7 mouse cellular contexts compared by ENCODE assay signal in the genomic region with DNA sequence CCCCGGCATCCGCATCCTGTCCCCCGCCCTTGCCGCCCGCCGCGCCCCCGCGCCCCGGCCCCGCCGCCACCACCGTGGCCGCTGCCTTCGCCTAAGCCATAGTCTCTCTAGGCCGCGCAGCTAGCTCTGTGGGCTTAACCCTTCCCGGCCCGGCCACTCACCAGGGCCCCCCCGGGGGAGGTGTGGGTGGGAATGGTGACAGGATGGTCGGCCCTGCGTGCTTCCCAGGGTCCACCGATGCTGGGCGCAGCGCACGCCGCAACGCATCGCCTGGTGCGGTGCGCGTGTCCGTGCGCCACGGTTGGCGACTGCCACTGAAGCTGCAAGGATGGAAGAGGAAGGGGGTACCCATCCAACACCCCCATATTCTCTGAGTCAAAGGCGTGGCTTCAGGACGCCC. TPM values are rescaled to one million over a fixed set of nuclear protein-coding genes. Genes with fewer than 3 reads are reported as not detected.
DNase-seq lines count a peak whose midpoint lies in the region; ATAC-seq and TF ChIP-seq lines count a peak whose summit lies in the region.

A gene (minus strand): TSS at position 220 of the 400 bp plus-strand sequence.

- peaks cover 8% of the 10 kb centered on the region; the same call in 1 of the 2 replicates for H3K4me1 ChIP-seq in lung, embryonic 14.5 days (ENCODE audit: insufficient read depth)
- no peaks in the 10 kb centered on the region for H3K4me1 ChIP-seq in forebrain, postnatal 0 days (ENCODE audit: insufficient read depth)
- peaks cover 14% of the 10 kb centered on the region for H3K4me1 ChIP-seq in limb, embryonic 12.5 days (replicated peaks)

- ATAC-seq in lung, embryonic 14.5 days (ENCODE audit: insufficient read depth), result no peak; the same call in 1 of the 2 replicates
- ATAC-seq in forebrain, postnatal 0 days, result peak; percentile 64
- 0 out of 2 replicates have a peak, but pooled peaks have one; percentile 24 for ATAC-seq in limb, embryonic 12.5 days (ENCODE audit: insufficient number of reproducible peaks, insufficient read depth, low FRiP score, low TSS enrichment, low read depth)

- 4% methylated on average over 31 of the region's 38 CpGs for WGBS in lung, embryonic 14.5 days
- whole genome bisulfite sequencing in forebrain, postnatal 0 days, result 6% methylated on average over 33 of the region's 38 CpGs
- WGBS in limb, embryonic 12.5 days, result 3% methylated on average over 36 of the region's 38 CpGs

- TF ChIP-seq CTCF in lung, embryonic 14.5 days (IDR thresholded peaks at IDR 0.05; ENCODE audit: low read depth), result no peak
- no peak for TF ChIP-seq CTCF in forebrain, postnatal 0 days (IDR thresholded peaks at IDR 0.05; ENCODE audit: low read depth)

- H3K36me3 ChIP-seq in lung, embryonic 14.5 days (ENCODE audit: insufficient read depth), result no peaks in the 10 kb centered on the region
- peaks cover 7% of the 10 kb centered on the region; the same call in 1 of the 2 replicates for H3K36me3 ChIP-seq in forebrain, postnatal 0 days (ENCODE audit: insufficient read depth)
- H3K36me3 ChIP-seq in limb, embryonic 12.5 days, result peaks cover under 1% of the 10 kb centered on the region

- peak within 1 kb of the TSS; percentile 50 for H3K9ac ChIP-seq in lung, embryonic 14.5 days
- peak within 1 kb of the TSS; percentile 52 for H3K9ac ChIP-seq in forebrain, postnatal 0 days
- peak within 1 kb of the TSS; percentile 75 for H3K9ac ChIP-seq in limb, embryonic 12.5 days (replicated peaks)

- peaks cover 62% of the 10 kb centered on the region for H3K27me3 ChIP-seq in lung, embryonic 14.5 days (ENCODE audit: insufficient read depth, low read length)
- peaks cover 8% of the 10 kb centered on the region for H3K27me3 ChIP-seq in forebrain, postnatal 0 days (ENCODE audit: insufficient read depth, low read length)
- peaks cover 68% of the 10 kb centered on the region for H3K27me3 ChIP-seq in limb, embryonic 12.5 days

- H3K4me3 ChIP-seq in lung, embryonic 14.5 days (ENCODE audit: low read depth, low read length), result peak within 1 kb of the TSS; percentile 47
- peak within 1 kb of the TSS; percentile 51 for H3K4me3 ChIP-seq in forebrain, postnatal 0 days (ENCODE audit: low read depth, low read length)
- peak within 1 kb of the TSS; percentile 59 for H3K4me3 ChIP-seq in limb, embryonic 12.5 days (replicated peaks)

- DNase-seq in lung, embryonic 14.5 days, result no peak
- no peak for DNase-seq in lung, postnatal 14 days
- DNase-seq in forebrain, postnatal 0 days, result peak; percentile 31
- DNase-seq in right cerebral cortex, postnatal 4 days, result peak; percentile 46
- DNase-seq in spleen, postnatal 36 days (ENCODE audit: low spot score in 2 of 2), result no peak
- DNase-seq in cerebellum, postnatal 36 days, result no peak

- peak within 1 kb of the TSS; percentile 94 for H3K4me2 ChIP-seq in lung, embryonic 14.5 days
- peak within 1 kb of the TSS; percentile 87 for H3K4me2 ChIP-seq in forebrain, postnatal 0 days (ENCODE audit: low read depth)
- peak within 1 kb of the TSS; percentile 97 for H3K4me2 ChIP-seq in limb, embryonic 12.5 days

- H3K27ac ChIP-seq in lung, embryonic 14.5 days (ENCODE audit: low read depth), result no peak within 1 kb of the TSS
- no peak within 1 kb of the TSS for H3K27ac ChIP-seq in forebrain, postnatal 0 days (ENCODE audit: low read depth, low read length)
- no peak within 1 kb of the TSS for H3K27ac ChIP-seq in limb, embryonic 12.5 days

- no peaks in the 10 kb centered on the region for H3K9me3 ChIP-seq in lung, embryonic 14.5 days (ENCODE audit: low read depth, low read length)
- no peaks in the 10 kb centered on the region for H3K9me3 ChIP-seq in forebrain, postnatal 0 days (ENCODE audit: low read length)
- 0 out of 2 replicates have a peak, but pooled peaks cover 5% of the 10 kb centered on the region for H3K9me3 ChIP-seq in limb, embryonic 12.5 days

RNA-seq across cellular contexts. Expression of the gene that starts here (rescaled TPM):
- not detected in 2 replicates for polyA plus RNA-seq in lung, embryonic 14.5 days (2014; fragmentation: Nextera tagmentation; extraction: Ambion mirVana)
- total RNA-seq in forebrain, postnatal 0 days (2014; rRNA removed), result 9.8 and 16.5 TPM in 2 replicates
- polyA plus RNA-seq in forebrain, postnatal 0 days (2015; fragmentation: Nextera tagmentation; extraction: Ambion mirVana), result 0.18 and 0.23 TPM in 2 replicates
- polyA plus RNA-seq in limb, embryonic 12.5 days (2016; fragmentation: Nextera tagmentation; extraction: Ambion mirVana), result 0.12 and 0.18 TPM in 2 replicates

Comparison
In these comparisons a context has a peak if more than half of its experiments do, and no peak if none do; other contexts are left out.
1. Peak in ATAC-seq, H3K4me3 ChIP-seq, H3K9ac ChIP-seq and H3K4me2 ChIP-seq in limb, embryonic 12.5 days; RNA of the gene not detected or under 1 TPM.
2. DNase-seq: peak in forebrain, postnatal 0 days (single experiment) and right cerebral cortex, postnatal 4 days (single experiment); none in lung, embryonic 14.5 days (single experiment), lung, postnatal 14 days (single experiment), spleen, postnatal 36 days (0 of 2) and cerebellum, postnatal 36 days (0 of 2).
3. Peak in every context shown above with its lines, with median percentiles within 50 percentile points of each other: H3K4me2 ChIP-seq, H3K4me3 ChIP-seq and H3K9ac ChIP-seq.